Mouse (Mus musculus) lung, embryonic 15.5 days (tissue): ENCODE measurements at regions not wholly inside any gene's neighbourhood (a gene's known extent, or its start where the extent isn't known, plus 50 kb on each side); places are given as distances from the start of the nearest gene placed in this dataset.

Source experiments
- ATAC-seq: fragments of 200-750 bp; cut with Nextera tagmentation; 2 replicates; pipeline ENCODE4 v1.8.0; 2017; ENCODE audit warnings: moderate number of reproducible peaks, borderline replicate concordance; ENCODE audit not compliant: low FRiP score, low TSS enrichment; ENCODE audit errors: extremely low read depth
- H3K27ac ChIP-seq: fragments of 300-500 bp; sonication (generic); 2 replicates; pipeline ENCODE4 v1.5.1; 2015; ENCODE audit warnings: moderate library complexity, mild to moderate bottlenecking, inconsistent platforms
- H3K27me3 ChIP-seq: fragments of 300-500 bp; sonication (generic); 2 replicates; pipeline ENCODE4 v1.6.1; 2015; ENCODE audit warnings: inconsistent platforms
- H3K36me3 ChIP-seq: fragments of 300-500 bp; sonication (generic); 2 replicates; pipeline ENCODE4 v1.6.1; 2015; ENCODE audit warnings: inconsistent platforms
- H3K4me1 ChIP-seq: fragments of 300-500 bp; sonication (generic); 2 replicates; pipeline ENCODE4 v1.6.1; 2015; ENCODE audit warnings: inconsistent platforms
- H3K4me2 ChIP-seq: fragments of 300-500 bp; sonication (generic); 2 replicates; pipeline ENCODE4 v1.6.1; 2015; ENCODE audit warnings: inconsistent platforms, mild to moderate bottlenecking, moderate library complexity
- H3K4me3 ChIP-seq: fragments of 300-500 bp; sonication (generic); 2 replicates; pipeline ENCODE4 v1.5.1; 2015; ENCODE audit warnings: mild to moderate bottlenecking, inconsistent platforms
- H3K9ac ChIP-seq: fragments of 300-500 bp; sonication (generic); 2 replicates; pipeline ENCODE4 v1.6.1; 2015; ENCODE audit warnings: inconsistent platforms
- H3K9me3 ChIP-seq: fragments of 300-500 bp; sonication (generic); 2 replicates; pipeline ENCODE4 v1.6.1; 2016; ENCODE audit warnings: inconsistent platforms
- WGBS: fragments of 180-500 bp; shearing (Covaris S2); methylation state at CpG from one replicate; pipeline ENCODE4 v1.1.7; 2015; 5-methylcytosine and 5-hydroxymethylcytosine counted together

GRCm38 (mm10) chr7:71234176-71234769, 117.0 kb downstream of the Gm10295 start:
- Histone ChIP-seq H3K9me3 (no peaks in the 10 kb centered on the region), H3K4me3 (no peak overlapping the region), H3K27ac (peak overlapping the region; percentile 76), H3K36me3 (no peaks in the 10 kb centered on the region), H3K4me1 (peaks cover 61% of the 10 kb centered on the region), H3K9ac (no peak overlapping the region), H3K4me2 (peak overlapping the region; percentile 22), H3K27me3 (no peaks in the 10 kb centered on the region)
- 24% methylated on average over 5 of the region's 5 CpGs for WGBS
- peak; percentile 44; the same call in 1 of the 2 replicates for ATAC-seq

- H3K4me1 ChIP-seq: peaks cover 59% of the 10 kb centered on the region
- H3K27me3 ChIP-seq: no peaks in the 10 kb centered on the region
- H3K9me3 ChIP-seq: no peaks in the 10 kb centered on the region
- no peaks in the 10 kb centered on the region for H3K36me3 ChIP-seq
- no peak for ATAC-seq
- WGBS: 33% methylated on average over 8 of the region's 8 CpGs
- no peak overlapping the region for H3K9ac ChIP-seq
- H3K4me3 ChIP-seq: no peak overlapping the region
- peak overlapping the region; percentile 76 for H3K27ac ChIP-seq
- no peak overlapping the region for H3K4me2 ChIP-seq
Measured at GRCm38 (mm10) chr7:71232821-71233815, 118.2 kb downstream of the Gm10295 start.

GRCm38 (mm10) chr7:71230901-71231477, 120.3 kb downstream of the Gm10295 start:
- Histone ChIP-seq H3K9ac (no peak overlapping the region), H3K27ac (peak overlapping the region; percentile 70), H3K27me3 (no peaks in the 10 kb centered on the region), H3K4me3 (no peak overlapping the region), H3K4me2 (no peak overlapping the region), H3K4me1 (peaks cover 50% of the 10 kb centered on the region), H3K9me3 (no peaks in the 10 kb centered on the region), H3K36me3 (no peaks in the 10 kb centered on the region)
- ATAC-seq: peak; percentile 64; the same call in 1 of the 2 replicates
- WGBS: 20% methylated on average over 4 of the region's 4 CpGs

GRCm38 (mm10) chr7:71229183-71229582, 122.1 kb downstream of the Gm10295 start:
- H3K4me3 ChIP-seq: no peak overlapping the region
- H3K36me3 ChIP-seq: no peaks in the 10 kb centered on the region
- no peaks in the 10 kb centered on the region for H3K27me3 ChIP-seq
- ATAC-seq: no peak
- peaks cover 43% of the 10 kb centered on the region for H3K4me1 ChIP-seq
- H3K9ac ChIP-seq: no peak overlapping the region
- H3K27ac ChIP-seq: no peak overlapping the region
- no peaks in the 10 kb centered on the region for H3K9me3 ChIP-seq
- 59% methylated on average over 3 of the region's 3 CpGs for WGBS
- no peak overlapping the region for H3K4me2 ChIP-seq

GRCm38 (mm10) chr7:71224320-71224865, 126.9 kb downstream of the Gm10295 start:
- Histone ChIP-seq H3K27me3 (no peaks in the 10 kb centered on the region), H3K36me3 (no peaks in the 10 kb centered on the region), H3K9ac (no peak overlapping the region), H3K4me1 (peaks cover 12% of the 10 kb centered on the region), H3K9me3 (no peaks in the 10 kb centered on the region), H3K4me2 (peak overlapping the region; percentile 40), H3K4me3 (no peak overlapping the region), H3K27ac (peak overlapping the region; percentile 25)
- no peak for ATAC-seq
- 58% methylated on average over 9 of the region's 9 CpGs for WGBS

- H3K9ac ChIP-seq: no peak overlapping the region
- peaks cover 12% of the 10 kb centered on the region for H3K4me1 ChIP-seq
- peak overlapping the region; percentile 40 for H3K4me2 ChIP-seq
- H3K9me3 ChIP-seq: no peaks in the 10 kb centered on the region
- no peaks in the 10 kb centered on the region for H3K36me3 ChIP-seq
- H3K4me3 ChIP-seq: no peak overlapping the region
- peak overlapping the region; percentile 48 for H3K27ac ChIP-seq
- no peak; the same call in 1 of the 2 replicates for ATAC-seq
- WGBS: 47% methylated on average over 17 of the region's 17 CpGs
- no peaks in the 10 kb centered on the region for H3K27me3 ChIP-seq
Measured at GRCm38 (mm10) chr7:71223513-71224319, 127.6 kb downstream of the Gm10295 start.

GRCm38 (mm10) chr7:71217344-71217743, 133.9 kb downstream of the Gm10295 start:
- H3K27ac ChIP-seq: peak overlapping the region; percentile 85
- ATAC-seq: peak; percentile 66; the same call in 1 of the 2 replicates

GRCm38 (mm10) chr7:71216808-71217207, 134.5 kb downstream of the Gm10295 start:
- Histone ChIP-seq H3K36me3 (no peaks in the 10 kb centered on the region), H3K4me2 (no peak overlapping the region), H3K4me3 (no peak overlapping the region), H3K9ac (no peak overlapping the region), H3K27ac (peak overlapping the region; percentile 85), H3K4me1 (peaks cover 34% of the 10 kb centered on the region; the same call in 1 of the 2 replicates), H3K27me3 (no peaks in the 10 kb centered on the region), H3K9me3 (no peaks in the 10 kb centered on the region)
- 11% methylated on average over 2 of the region's 2 CpGs for WGBS
- peak; percentile 87 for ATAC-seq

More at GRCm38 (mm10) chr7:71217344-71217743, 133.9 kb downstream of the Gm10295 start:
- Histone ChIP-seq H3K27me3 (no peaks in the 10 kb centered on the region), H3K4me2 (no peak overlapping the region), H3K4me3 (no peak overlapping the region), H3K36me3 (no peaks in the 10 kb centered on the region), H3K9ac (no peak overlapping the region), H3K9me3 (no peaks in the 10 kb centered on the region), H3K4me1 (peaks cover 34% of the 10 kb centered on the region; the same call in 1 of the 2 replicates)
- 43% methylated on average over 7 of the region's 7 CpGs for WGBS

- Histone ChIP-seq H3K9ac (no peak overlapping the region), H3K4me3 (no peak overlapping the region), H3K27me3 (no peaks in the 10 kb centered on the region), H3K36me3 (no peaks in the 10 kb centered on the region), H3K4me2 (no peak overlapping the region), H3K27ac (peak overlapping the region; percentile 54), H3K4me1 (peaks cover 28% of the 10 kb centered on the region; the same call in 1 of the 2 replicates), H3K9me3 (no peaks in the 10 kb centered on the region)
- 39% methylated on average over 13 of the region's 13 CpGs for WGBS
- no peak for ATAC-seq
Measured at GRCm38 (mm10) chr7:71214500-71215055, 136.7 kb downstream of the Gm10295 start.

GRCm38 (mm10) chr7:71193131-71193530, 158.2 kb downstream of the Gm10295 start:
- no peak overlapping the region for H3K4me3 ChIP-seq
- peak overlapping the region; percentile 44 for H3K27ac ChIP-seq
- H3K9me3 ChIP-seq: no peaks in the 10 kb centered on the region
- 25% methylated on average over 7 of the region's 7 CpGs for WGBS
- peaks cover 11% of the 10 kb centered on the region for H3K4me1 ChIP-seq
- no peak overlapping the region for H3K9ac ChIP-seq
- H3K36me3 ChIP-seq: no peaks in the 10 kb centered on the region
- no peak overlapping the region for H3K4me2 ChIP-seq
- no peaks in the 10 kb centered on the region for H3K27me3 ChIP-seq
- peak; percentile 79; the same call in 1 of the 2 replicates for ATAC-seq
